Mouse (Mus musculus): ENCODE data around the gene Fxyd3. TPM values are rescaled to one million over a fixed set of nuclear protein-coding genes. Genes with fewer than 3 reads are reported as not detected.

The Fxyd3 gene
- 6.1 TPM for polyA plus RNA-seq (2014; fragmentation: Illumina TruSeq; extraction: RNeasy Lipid Tissue Mini Kit (QIAGEN cat#74804))

DNA sequence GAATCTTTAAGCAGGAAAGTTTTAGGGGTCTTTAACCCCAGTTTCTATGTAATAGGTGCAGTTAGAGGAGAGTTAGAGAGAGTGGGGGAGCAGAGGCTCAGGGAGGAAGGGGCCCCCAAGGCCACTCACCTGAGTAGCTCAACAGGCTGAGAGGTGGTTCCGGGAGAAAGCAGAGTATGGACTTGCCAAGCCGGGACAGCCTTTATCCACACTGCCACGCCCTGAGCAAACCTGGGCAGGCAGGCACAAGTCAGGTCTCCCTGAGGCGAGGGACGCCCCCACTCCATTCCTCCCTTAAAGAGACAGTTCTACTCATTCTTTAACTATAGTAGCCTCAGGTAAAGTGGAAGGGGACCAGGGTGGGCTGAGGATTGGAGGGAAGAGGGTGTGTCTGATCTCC lies at the start of gene Fxyd3:
Gene Fxyd3 (minus strand): TSS at position 213 of the 400 bp plus-strand sequence.

GRCm38 (mm10) chr7:31115182-31115581 lies 38.7 kb upstream of the Fxyd3 start, which contains the start of gene Hpn:
Gene Hpn, minus strand, starts transcription at chr7:31115290.

GRCm38 (mm10) chr7:31059108-31059507 lies 17.4 kb downstream of the Fxyd3 start, which contains the start of gene Lgi4:
Gene Lgi4, plus strand, starts transcription at chr7:31059342.

GRCm38 (mm10) chr7:31057071-31057470 lies 19.4 kb downstream of the Fxyd3 start, which contains the start of gene Fxyd1:
Gene Fxyd1, minus strand, starts transcription at chr7:31057199.

DNA sequence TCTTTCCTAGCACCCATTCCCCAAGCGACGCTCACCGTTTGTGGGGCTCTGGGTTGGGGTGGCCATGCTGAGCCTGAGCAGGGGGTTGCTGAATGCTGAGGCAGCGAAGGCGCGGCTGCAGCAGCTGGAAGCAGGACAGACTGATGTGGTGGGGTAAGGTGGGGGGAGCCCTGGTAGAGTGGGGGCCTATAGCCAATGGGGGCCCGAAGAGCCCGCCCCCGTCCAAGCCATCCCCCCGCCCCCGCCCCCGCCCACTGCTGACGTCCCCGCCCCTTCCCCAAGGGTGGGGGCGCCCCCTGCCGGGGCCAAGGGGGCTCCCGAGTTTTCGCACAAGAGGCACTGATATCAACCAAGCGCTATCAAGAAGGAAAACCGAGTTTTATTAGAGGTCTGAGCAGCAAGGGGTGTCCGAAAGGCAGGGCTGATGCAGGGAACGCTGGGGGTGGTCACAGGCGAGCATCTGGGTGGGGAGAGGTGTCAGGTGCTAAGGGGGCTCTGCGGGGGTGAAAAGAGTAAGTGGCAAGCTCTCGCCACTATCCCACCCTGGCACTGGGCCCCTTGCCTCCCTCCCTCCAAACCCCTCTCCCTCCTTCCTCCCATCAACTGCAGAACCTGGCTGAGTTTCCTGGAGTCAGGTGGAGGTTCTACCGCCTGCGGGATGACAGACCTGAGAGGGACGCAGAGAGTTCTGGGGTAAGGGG lies 25.0 kb downstream of the Fxyd3 start, which contains the start of gene Fxyd7:
Gene Fxyd7 (minus strand): TSS at position 147 of the 701 bp plus-strand sequence.

GRCm38 (mm10) chr7:31042431-31042910 lies 34.0 kb downstream of the Fxyd3 start, which contains the start of gene Fxyd5:
Gene Fxyd5, minus strand, starts transcription at chr7:31042481.

Other genes starting within 250 kb of the Fxyd3 start
- gene Ffar3, start 220.5 kb downstream of the Fxyd3 start, polyA plus RNA-seq (2014; fragmentation: Illumina TruSeq; extraction: RNeasy Lipid Tissue Mini Kit (QIAGEN cat#74804)): not detected
- gene Ffar1, start 215.1 kb downstream of the Fxyd3 start, polyA plus RNA-seq (2014; fragmentation: Illumina TruSeq; extraction: RNeasy Lipid Tissue Mini Kit (QIAGEN cat#74804)): not detected
- 4.0 TPM for gene Cd22, start 196.4 kb downstream of the Fxyd3 start, polyA plus RNA-seq (2014; fragmentation: Illumina TruSeq; extraction: RNeasy Lipid Tissue Mini Kit (QIAGEN cat#74804))
- gene Mag, start 161.8 kb downstream of the Fxyd3 start, polyA plus RNA-seq (2014; fragmentation: Illumina TruSeq; extraction: RNeasy Lipid Tissue Mini Kit (QIAGEN cat#74804)): not detected
- gene Hamp2, start 152.0 kb downstream of the Fxyd3 start, polyA plus RNA-seq (2014; fragmentation: Illumina TruSeq; extraction: RNeasy Lipid Tissue Mini Kit (QIAGEN cat#74804)): not detected
- gene Hamp, start 132.7 kb downstream of the Fxyd3 start, polyA plus RNA-seq (2014; fragmentation: Illumina TruSeq; extraction: RNeasy Lipid Tissue Mini Kit (QIAGEN cat#74804)): not detected
- gene Usf2, start 119.9 kb downstream of the Fxyd3 start, polyA plus RNA-seq (2014; fragmentation: Illumina TruSeq; extraction: RNeasy Lipid Tissue Mini Kit (QIAGEN cat#74804)): 67.2 TPM
- 1.8 TPM for gene Lsr, start 103.2 kb downstream of the Fxyd3 start, polyA plus RNA-seq (2014; fragmentation: Illumina TruSeq; extraction: RNeasy Lipid Tissue Mini Kit (QIAGEN cat#74804))
- 0.71 TPM for gene Fam187b, start 102.9 kb downstream of the Fxyd3 start, polyA plus RNA-seq (2014; fragmentation: Illumina TruSeq; extraction: RNeasy Lipid Tissue Mini Kit (QIAGEN cat#74804))
- gene Fxyd5, start 34.2 kb downstream of the Fxyd3 start, polyA plus RNA-seq (2014; fragmentation: Illumina TruSeq; extraction: RNeasy Lipid Tissue Mini Kit (QIAGEN cat#74804)): 6.0 TPM
- gene Fxyd7, start 25.2 kb downstream of the Fxyd3 start, polyA plus RNA-seq (2014; fragmentation: Illumina TruSeq; extraction: RNeasy Lipid Tissue Mini Kit (QIAGEN cat#74804)): not detected
- 4.9 TPM for gene Fxyd1, start 19.5 kb downstream of the Fxyd3 start, polyA plus RNA-seq (2014; fragmentation: Illumina TruSeq; extraction: RNeasy Lipid Tissue Mini Kit (QIAGEN cat#74804))
- 0.43 TPM for gene Lgi4, start 17.4 kb downstream of the Fxyd3 start, polyA plus RNA-seq (2014; fragmentation: Illumina TruSeq; extraction: RNeasy Lipid Tissue Mini Kit (QIAGEN cat#74804))
- gene Hpn, start 38.6 kb upstream of the Fxyd3 start, polyA plus RNA-seq (2014; fragmentation: Illumina TruSeq; extraction: RNeasy Lipid Tissue Mini Kit (QIAGEN cat#74804)): not detected
- 0.48 TPM for gene Scn1b, start 50.3 kb upstream of the Fxyd3 start, polyA plus RNA-seq (2014; fragmentation: Illumina TruSeq; extraction: RNeasy Lipid Tissue Mini Kit (QIAGEN cat#74804))
- 4.4 TPM for gene Gramd1a, start 79.2 kb upstream of the Fxyd3 start, polyA plus RNA-seq (2014; fragmentation: Illumina TruSeq; extraction: RNeasy Lipid Tissue Mini Kit (QIAGEN cat#74804))
- gene Scgb2b2, start 213.8 kb upstream of the Fxyd3 start, polyA plus RNA-seq (2014; fragmentation: Illumina TruSeq; extraction: RNeasy Lipid Tissue Mini Kit (QIAGEN cat#74804)): not detected
- not detected for gene Scgb1b2, start 215.1 kb upstream of the Fxyd3 start, polyA plus RNA-seq (2014; fragmentation: Illumina TruSeq; extraction: RNeasy Lipid Tissue Mini Kit (QIAGEN cat#74804))